ENCODE assay signal across 10 mouse cellular contexts in the genomic region with DNA sequence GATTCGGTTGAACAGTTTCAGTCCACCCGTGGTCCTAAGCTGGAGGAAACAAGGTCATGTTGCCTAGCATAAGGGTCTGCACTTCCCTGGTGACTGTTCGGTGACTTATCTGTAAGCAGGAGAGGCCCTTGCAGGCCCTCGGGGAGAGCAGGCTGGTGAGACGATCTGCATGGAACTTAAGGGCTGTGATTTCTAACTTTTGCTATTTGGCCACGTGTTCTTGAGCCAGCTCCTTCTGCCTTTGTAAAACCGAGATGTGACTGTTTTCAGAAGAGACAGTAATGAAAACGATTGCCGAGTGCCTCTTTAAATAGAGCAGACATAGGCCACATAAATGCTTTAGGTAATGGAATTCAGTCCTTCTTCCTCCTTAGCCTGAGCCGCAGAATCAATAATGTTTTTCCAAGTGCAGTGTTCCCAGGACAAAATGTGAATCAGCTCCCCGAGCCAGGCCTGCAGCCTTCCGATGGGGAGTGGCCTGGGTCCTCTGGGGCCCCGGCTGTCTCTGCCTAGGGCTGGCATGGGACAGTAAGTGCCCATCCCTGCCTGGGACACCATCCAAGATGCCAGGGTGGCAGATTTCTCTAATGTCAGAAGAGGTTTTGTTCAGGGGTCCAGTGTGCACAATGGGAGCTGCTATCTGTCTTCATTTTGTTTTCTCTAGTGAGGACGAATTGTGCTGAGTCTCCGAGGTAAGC. TPM values are rescaled to one million over a fixed set of nuclear protein-coding genes. Genes with fewer than 3 reads are reported as not detected.
DNase-seq lines count a peak whose midpoint lies in the region; ATAC-seq and TF ChIP-seq lines count a peak whose summit lies in the region.
"Had no signal": no experiment of that assay in that cellular context is flagged by ENCODE, and none has a peak within 500 bp of the region (broad histone marks: within the 10 kb centered on the region; RNA-seq: fewer than 3 reads in every experiment).

No protein-coding gene starts in this region.

- peaks cover 31% of the 10 kb centered on the region for H3K4me1 ChIP-seq in lung, embryonic 14.5 days (ENCODE audit: insufficient read depth)
- peaks cover 34% of the 10 kb centered on the region; the same call in 1 of the 2 replicates for H3K4me1 ChIP-seq in lung, postnatal 0 days (ENCODE audit: insufficient read depth, low read depth, low read length)
- H3K4me1 ChIP-seq in intestine, embryonic 16.5 days (ENCODE audit: control insufficient read depth, insufficient read depth, low read length) = peaks cover 51% of the 10 kb centered on the region
- peaks cover 54% of the 10 kb centered on the region for H3K4me1 ChIP-seq in stomach, embryonic 15.5 days

- DNase-seq in embryo, embryonic 9.5 days (ENCODE audit: extremely low spot score) = peak; percentile 28
- no peak for DNase-seq in embryo, embryonic 10 days (ENCODE audit: low spot score)
- no peak for DNase-seq in lung, embryonic 14.5 days
- DNase-seq in lung, postnatal 0 days (ENCODE audit: low spot score) = no peak
- DNase-seq in adrenal gland, adult 2 months = no peak
- no peak for DNase-seq in right cerebral cortex, adult 2 months (ENCODE audit: low spot score in 2 of 2)
- DNase-seq: spleen, adult 18-20 months had no signal

- peak overlapping the region; percentile 48; the same call in 1 of the 2 replicates for H3K27ac ChIP-seq in lung, embryonic 14.5 days (ENCODE audit: low read depth)
- H3K27ac ChIP-seq in lung, postnatal 0 days (ENCODE audit: low read length) = no peak overlapping the region
- H3K27ac ChIP-seq in intestine, embryonic 16.5 days (ENCODE audit: low read length) = peak overlapping the region; percentile 73
- H3K27ac ChIP-seq in stomach, embryonic 15.5 days = peak overlapping the region; percentile 83
- H3K27ac ChIP-seq: macrophage had no signal

- TF ChIP-seq CTCF in lung, embryonic 14.5 days (IDR thresholded peaks at IDR 0.05; ENCODE audit: low read depth) = no peak
- no peak for TF ChIP-seq CTCF in lung, postnatal 0 days (IDR thresholded peaks at IDR 0.05)

- no peak overlapping the region for H3K9ac ChIP-seq in lung, embryonic 14.5 days
- H3K9ac ChIP-seq in lung, postnatal 0 days (replicated peaks; ENCODE audit: low read depth) = no peak overlapping the region
- peak overlapping the region; percentile 27 for H3K9ac ChIP-seq in intestine, embryonic 16.5 days (ENCODE audit: low read depth, low read length)
- H3K9ac ChIP-seq in stomach, embryonic 15.5 days = no peak overlapping the region

- H3K9me3 ChIP-seq in lung, embryonic 14.5 days (ENCODE audit: low read depth, low read length) = no peaks in the 10 kb centered on the region
- no peaks in the 10 kb centered on the region for H3K9me3 ChIP-seq in lung, postnatal 0 days (ENCODE audit: low read length)
- H3K9me3 ChIP-seq in intestine, embryonic 16.5 days (ENCODE audit: control insufficient read depth, low read length) = no peaks in the 10 kb centered on the region
- no peaks in the 10 kb centered on the region for H3K9me3 ChIP-seq in stomach, embryonic 15.5 days

- no peak overlapping the region for H3K4me2 ChIP-seq in lung, embryonic 14.5 days
- no peak overlapping the region for H3K4me2 ChIP-seq in lung, postnatal 0 days (replicated peaks; ENCODE audit: low read depth, low read length)
- no peak overlapping the region for H3K4me2 ChIP-seq in intestine, embryonic 16.5 days (ENCODE audit: low read depth, low read length)
- no peak overlapping the region for H3K4me2 ChIP-seq in stomach, embryonic 15.5 days

- no peak for TF ChIP-seq EP300 in lung, postnatal 0 days (IDR thresholded peaks at IDR 0.05)

- 36% methylated on average over 15 of the region's 15 CpGs for WGBS in lung, embryonic 14.5 days
- 43% methylated on average over 15 of the region's 15 CpGs for WGBS in lung, postnatal 0 days
- WGBS in intestine, embryonic 16.5 days = 24% methylated on average over 15 of the region's 15 CpGs
- 37% methylated on average over 15 of the region's 15 CpGs for WGBS in stomach, embryonic 15.5 days

- H3K4me3 ChIP-seq in lung, embryonic 14.5 days (ENCODE audit: low read depth, low read length) = no peak overlapping the region
- H3K4me3 ChIP-seq in lung, postnatal 0 days (ENCODE audit: low read depth, low read length) = no peak overlapping the region
- H3K4me3 ChIP-seq in intestine, embryonic 16.5 days (ENCODE audit: low read length) = no peak overlapping the region
- no peak overlapping the region for H3K4me3 ChIP-seq in stomach, embryonic 15.5 days (replicated peaks)

- H3K36me3 ChIP-seq in lung, embryonic 14.5 days (ENCODE audit: insufficient read depth) = no peaks in the 10 kb centered on the region
- H3K36me3 ChIP-seq in lung, postnatal 0 days (ENCODE audit: insufficient read depth, low read length) = no peaks in the 10 kb centered on the region
- H3K36me3 ChIP-seq in intestine, embryonic 16.5 days (ENCODE audit: control insufficient read depth, insufficient read depth, low read length) = no peaks in the 10 kb centered on the region
- no peaks in the 10 kb centered on the region for H3K36me3 ChIP-seq in stomach, embryonic 15.5 days

- ATAC-seq in lung, embryonic 14.5 days (ENCODE audit: insufficient read depth) = no peak
- ATAC-seq in lung, postnatal 0 days = no peak
- ATAC-seq in intestine, embryonic 16.5 days = peak; percentile 30; the same call in 1 of the 2 replicates
- no peak for ATAC-seq in stomach, embryonic 15.5 days (ENCODE audit: insufficient read depth, low FRiP score, low read depth)

- no peaks in the 10 kb centered on the region for H3K27me3 ChIP-seq in lung, embryonic 14.5 days (ENCODE audit: insufficient read depth, low read length)
- 0 out of 2 replicates have a peak, but pooled peaks cover 3% of the 10 kb centered on the region for H3K27me3 ChIP-seq in lung, postnatal 0 days (replicated peaks; ENCODE audit: insufficient read depth, low read length)
- no peaks in the 10 kb centered on the region for H3K27me3 ChIP-seq in intestine, embryonic 16.5 days (replicated peaks; ENCODE audit: control insufficient read depth, insufficient read depth, low read length)
- H3K27me3 ChIP-seq in stomach, embryonic 15.5 days (replicated peaks) = no peaks in the 10 kb centered on the region

RNA-seq across cellular contexts. Expression of a gene that starts 34.8 kb away (rescaled TPM):
- 141 and 153 TPM in 2 replicates for polyA plus RNA-seq in lung, embryonic 14.5 days (2014; fragmentation: Nextera tagmentation; extraction: Ambion mirVana)
- 146 and 148 TPM in 2 replicates for polyA plus RNA-seq in lung, postnatal 0 days (2015; fragmentation: Nextera tagmentation; extraction: Ambion mirVana)
- polyA plus RNA-seq in intestine, embryonic 16.5 days (2015; fragmentation: Nextera tagmentation; extraction: Ambion mirVana) = 135 and 142 TPM in 2 replicates
- polyA plus RNA-seq in stomach, embryonic 15.5 days (2015; fragmentation: Nextera tagmentation; extraction: Ambion mirVana) = 158 and 161 TPM in 2 replicates
- 10 to 100 TPM; 46.4 to 64.9 TPM for total RNA-seq in adrenal gland, adult 2 months (2021)
- 22.7 and 29.6 TPM in 2 replicates for polyA plus RNA-seq in adrenal gland, adult 2 months (2012; rRNA removed)
